Mouse (Mus musculus) hematopoietic stem cell, adult 5-6 weeks (primary cell): ENCODE results near the gene P2ry10b. TPM values are rescaled to one million over a fixed set of nuclear protein-coding genes. Genes with fewer than 3 reads are reported as not detected.

Source experiments
- ATAC-seq, 2 experiments: fragments of 125-278 bp in 1 of 2; replicated peaks in 1 of 2; 2 replicates each; pipeline ENCODE4 v1.8.0; 2016 to 2017; ENCODE audit warnings: inconsistent platforms in 2 of 2, mild to moderate bottlenecking in 2 of 2, moderate number of reproducible peaks in 2 of 2, low read depth in 1 of 2, moderate TSS enrichment in 1 of 2; ENCODE audit not compliant: low FRiP score in 2 of 2, poor library complexity in 2 of 2, severe bottlenecking in 2 of 2, insufficient read depth in 1 of 2, low TSS enrichment in 1 of 2
- total RNA-seq: library from RNA; stranded (forward); fragments of 172-1452, 232-1000 nt; gene quantifications from 2 replicates; pipeline ENCODE4 v1.2.3, GENCODE M21; 2017

P2ry10b gene
- 3.1 and 4.8 TPM in 2 replicates for total RNA-seq

DNA sequence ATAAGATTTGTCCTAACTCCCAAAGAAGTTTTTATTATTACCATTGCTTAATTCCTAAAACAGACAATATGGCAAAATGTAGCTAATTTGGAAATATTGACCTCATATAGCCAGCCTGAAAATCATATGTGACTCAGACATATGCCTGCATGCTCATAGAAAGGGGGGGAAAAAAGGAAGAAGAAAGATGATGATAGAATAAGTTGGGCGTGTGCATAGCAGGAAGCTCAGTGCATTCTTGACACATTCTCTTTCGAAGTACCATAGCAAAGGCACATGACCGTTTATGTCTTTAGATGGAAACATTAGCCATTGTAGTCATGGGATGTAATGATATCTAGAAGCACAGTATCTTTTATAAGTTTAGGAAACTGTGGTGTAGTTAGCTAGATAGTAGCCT lies at the start of gene P2ry10b:
P2ry10b (plus strand) TSS at position 247 of the 400 bp plus-strand sequence.
- ATAC-seq: no peak

GRCm38 (mm10) chrX:107116333-107116732 lies 32.4 kb upstream of the P2ry10b start:
- no peak for ATAC-seq

DNA sequence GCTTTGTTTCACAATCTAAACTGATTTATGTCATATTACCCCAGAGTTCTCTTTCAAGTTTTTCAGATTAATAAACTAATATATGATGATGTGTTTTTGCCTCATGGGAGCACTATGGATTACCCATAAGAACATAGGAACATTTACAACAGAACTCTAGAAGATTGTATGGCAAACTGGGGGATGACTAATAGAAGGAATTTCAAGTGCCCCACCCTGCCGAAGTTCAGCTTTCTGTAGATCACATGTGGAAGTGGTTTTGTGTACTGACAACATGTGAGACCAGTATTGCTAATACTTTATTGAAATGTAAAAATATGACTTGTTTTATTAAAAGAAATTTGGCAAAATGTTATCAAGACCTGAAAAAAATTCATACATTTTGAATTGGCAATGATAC lies 31.7 kb upstream of the P2ry10b start:
- no peak for ATAC-seq

DNA sequence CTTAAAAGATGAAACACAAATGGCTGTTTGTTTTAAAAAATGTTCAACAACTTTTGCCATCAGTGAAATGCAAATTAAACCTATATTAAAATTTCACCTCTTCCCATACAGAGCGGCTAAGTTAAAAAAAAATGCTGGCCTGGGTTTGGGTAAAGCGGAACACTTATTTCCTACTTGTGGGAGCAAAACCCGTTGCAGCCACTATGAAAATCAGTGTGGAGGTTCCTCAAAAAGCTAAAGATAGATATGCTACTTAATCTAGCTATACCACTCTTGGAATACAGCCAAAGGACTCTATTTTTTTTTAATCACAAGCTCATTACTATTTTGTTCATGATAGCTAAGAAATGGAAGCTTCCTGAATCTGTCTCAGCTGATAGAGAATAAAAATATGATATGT lies 5.5 kb upstream of the P2ry10b start:
- ATAC-seq: peak; percentile 46 to 56; a peak in 1 of 4 replicates

DNA sequence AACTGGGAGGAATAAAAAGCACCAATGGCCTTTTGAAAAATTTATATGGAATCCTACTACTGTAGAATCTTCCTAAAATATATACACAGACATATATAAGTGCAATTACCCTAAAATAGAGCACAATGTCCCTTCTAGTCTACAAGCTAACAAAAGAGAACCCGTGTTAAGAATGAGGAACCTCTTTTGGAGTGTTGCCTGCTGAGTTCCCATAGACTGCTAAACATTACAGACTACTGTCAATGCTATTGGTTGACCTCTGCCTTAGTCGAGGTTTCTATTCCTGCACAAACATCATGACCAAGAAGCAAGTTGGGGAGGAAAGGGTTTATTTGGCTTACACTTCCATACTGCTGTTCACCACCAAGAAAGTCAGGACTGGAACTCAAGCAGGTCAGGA lies 4.8 kb upstream of the P2ry10b start:
- ATAC-seq: no peak

DNA sequence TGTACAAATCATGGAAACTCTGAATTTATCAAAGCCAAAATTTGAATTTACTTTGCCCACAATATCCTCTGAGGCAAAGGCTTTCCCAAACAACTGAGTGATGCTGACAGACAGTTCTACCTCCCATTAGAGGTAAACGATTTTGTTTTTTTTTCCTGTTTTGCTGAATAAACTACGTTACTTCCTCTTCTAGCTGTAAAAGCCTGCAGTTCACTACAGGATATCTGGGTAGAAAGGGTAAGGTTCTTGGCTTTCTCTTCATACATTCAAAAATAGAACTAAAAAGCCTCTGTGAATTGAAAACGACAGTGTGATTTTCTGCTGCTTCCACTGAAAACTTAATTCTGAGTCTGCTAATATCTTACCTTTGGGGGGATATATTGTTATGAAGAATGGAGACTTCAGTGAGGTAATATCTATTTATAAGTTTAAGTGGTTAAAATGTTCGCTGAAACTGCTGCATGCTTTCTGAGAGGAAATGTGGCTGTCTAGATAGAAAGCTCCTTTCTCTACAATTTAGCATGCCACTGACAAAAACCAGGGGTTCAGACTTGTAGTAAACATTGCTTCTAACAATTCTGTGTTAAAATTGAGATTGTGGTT lies 765 bp downstream of the P2ry10b start:
- ATAC-seq: peak; percentile 63; a peak in 3 of 4 replicates

- no peak for ATAC-seq
Measured at GRCm38 (mm10) chrX:107150027-107150426, 1.3 kb downstream of the P2ry10b start.

GRCm38 (mm10) chrX:107150752-107151515 lies 2.2 kb downstream of the P2ry10b start:
- ATAC-seq: peak; percentile 62 to 82; a peak in 1 of 4 replicates

GRCm38 (mm10) chrX:107156021-107156420 lies 7.3 kb downstream of the P2ry10b start:
- no peak for ATAC-seq

GRCm38 (mm10) chrX:107160496-107160895 lies 11.8 kb downstream of the P2ry10b start:
- peak; percentile 53 to 77; a peak in 3 of 4 replicates for ATAC-seq

- ATAC-seq: no peak; a peak in 1 of 4 replicates
Measured at GRCm38 (mm10) chrX:107168281-107168680, 19.6 kb downstream of the P2ry10b start.

- ATAC-seq: no peak
Measured at GRCm38 (mm10) chrX:107169128-107169527, 20.4 kb downstream of the P2ry10b start.

DNA sequence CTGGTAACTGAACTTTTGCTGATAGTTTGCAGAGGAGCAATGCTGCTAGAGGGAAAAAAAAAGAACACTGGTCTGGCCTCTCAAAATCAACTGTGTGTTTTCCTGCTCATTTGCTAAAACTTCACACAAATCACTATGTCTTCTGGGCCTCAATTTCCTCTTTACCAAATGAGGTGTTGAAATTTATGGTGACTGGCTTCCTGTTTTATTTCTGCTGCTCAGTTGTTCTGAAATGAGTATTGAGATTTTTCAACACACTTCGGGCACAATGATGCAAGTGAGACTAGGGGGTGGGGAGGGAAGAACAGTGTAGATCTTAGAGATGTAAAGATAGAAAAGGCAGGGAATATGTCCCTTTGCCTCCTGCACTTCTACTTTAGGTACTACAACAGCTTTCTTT lies 30.0 kb downstream of the P2ry10b start:
- peak; percentile 87 for ATAC-seq

DNA sequence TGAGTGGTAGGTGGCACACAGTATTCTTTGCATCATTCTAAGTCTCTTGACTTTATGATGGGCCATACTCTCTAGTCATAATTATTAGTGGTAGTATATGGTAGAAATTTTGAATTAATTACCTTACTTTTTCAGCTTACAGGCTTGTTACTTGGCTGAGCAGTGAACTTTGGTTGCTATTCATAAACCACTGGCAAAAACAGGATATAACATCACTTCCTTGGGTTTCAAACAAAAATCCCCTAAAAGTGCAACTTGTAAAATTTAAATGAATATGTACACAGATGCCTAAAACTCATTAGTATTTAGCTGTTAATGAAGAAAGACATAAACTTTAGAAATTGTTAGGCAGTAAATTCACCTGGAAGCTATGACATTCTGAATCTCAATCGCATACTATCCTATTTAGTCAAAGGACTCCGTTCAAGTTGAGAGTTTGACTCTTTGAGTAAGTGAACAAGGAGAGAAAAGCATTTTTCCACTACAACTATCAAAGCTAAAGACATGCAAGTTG lies 68.9 kb downstream of the P2ry10b start:
- peak; percentile 56 to 62; a peak in 3 of 4 replicates for ATAC-seq

Other genes with a start within 250 kb of the P2ry10b start
- gene Lpar4, start 228.3 kb upstream of the P2ry10b start, total RNA-seq: 1.1 and 1.3 TPM in 2 replicates
- gene P2ry10, start 60.4 kb upstream of the P2ry10b start, total RNA-seq: 21.1 and 24.8 TPM in 2 replicates
- 0.65 and 2.1 TPM in 2 replicates for gene Gpr174, start 107.0 kb downstream of the P2ry10b start, total RNA-seq